Mouse (Mus musculus): ENCODE results near the gene Ccnt2. TPM values are rescaled to one million over a fixed set of nuclear protein-coding genes. Genes with fewer than 3 reads are reported as not detected.
A peak's percentile ranks its signal among the peaks of the same experiment; 100 is the strongest.
"Not testable (repeated sequence)": the region's sequence is repeated elsewhere in the genome, so short reads cannot be mapped to it uniquely, and the experiment has no call there.

The Ccnt2 gene
- total and polyA plus RNA-seq, 2 experiments = 9.4 to 28.8 TPM

DNA sequence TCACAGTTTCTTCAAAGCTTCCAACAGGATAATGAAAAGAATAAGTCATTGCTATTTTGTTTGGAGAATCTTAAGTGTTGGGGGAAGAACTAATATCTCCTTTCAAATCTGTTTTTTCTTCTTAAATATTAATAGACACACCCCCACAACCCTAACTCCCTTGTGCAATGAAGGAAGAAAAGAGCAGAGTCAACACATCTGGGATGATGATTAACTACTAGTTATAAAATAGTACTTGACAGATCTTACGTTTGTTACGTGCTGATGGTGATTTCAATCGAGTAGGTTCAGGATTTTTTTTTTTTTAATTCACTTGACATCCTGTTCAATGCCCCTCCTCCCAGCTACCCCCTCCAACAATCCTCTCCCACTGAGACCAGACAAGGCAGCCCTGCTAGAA, 38.6 kb upstream of the Ccnt2 start:
- Histone ChIP-seq H3K27ac (replicated peaks; ENCODE audit: insufficient read depth, low read depth, low read length) (peak overlapping the region; percentile 95), H3K4me3 (ENCODE audit: insufficient read depth, low read depth, low read length) (no peak overlapping the region), H3K36me3 (ENCODE audit: control insufficient read depth, insufficient read depth, low read length) (peaks cover 4% of the 10 kb centered on the region; the same call in 1 of the 2 replicates), H3K9ac (ENCODE audit: low read depth, low read length) (peak overlapping the region; percentile 54), H3K4me1 (ENCODE audit: control insufficient read depth, insufficient read depth, low read length) (peaks cover 16% of the 10 kb centered on the region; the same call in 1 of the 2 replicates), H3K79me2 (ENCODE audit: control insufficient read depth, insufficient read depth, low read length) (peaks cover 6% of the 10 kb centered on the region; the same call in 1 of the 2 replicates), H3K27me3 (ENCODE audit: control insufficient read depth, insufficient read depth, low read length) (no peaks in the 10 kb centered on the region)
- 23% methylated on average over 3 of the region's 3 CpGs for WGBS
- no peak for TF ChIP-seq CTCF (IDR thresholded peaks at IDR 0.05; ENCODE audit: low read depth, low read length)
- TF ChIP-seq POLR2A (IDR thresholded peaks at IDR 0.05; ENCODE audit: extremely low read depth, insufficient read depth, low read length) = no peak
- peak; percentile 92 for DNase-seq (ENCODE audit: extremely low read depth, low read depth, low spot score)

DNA sequence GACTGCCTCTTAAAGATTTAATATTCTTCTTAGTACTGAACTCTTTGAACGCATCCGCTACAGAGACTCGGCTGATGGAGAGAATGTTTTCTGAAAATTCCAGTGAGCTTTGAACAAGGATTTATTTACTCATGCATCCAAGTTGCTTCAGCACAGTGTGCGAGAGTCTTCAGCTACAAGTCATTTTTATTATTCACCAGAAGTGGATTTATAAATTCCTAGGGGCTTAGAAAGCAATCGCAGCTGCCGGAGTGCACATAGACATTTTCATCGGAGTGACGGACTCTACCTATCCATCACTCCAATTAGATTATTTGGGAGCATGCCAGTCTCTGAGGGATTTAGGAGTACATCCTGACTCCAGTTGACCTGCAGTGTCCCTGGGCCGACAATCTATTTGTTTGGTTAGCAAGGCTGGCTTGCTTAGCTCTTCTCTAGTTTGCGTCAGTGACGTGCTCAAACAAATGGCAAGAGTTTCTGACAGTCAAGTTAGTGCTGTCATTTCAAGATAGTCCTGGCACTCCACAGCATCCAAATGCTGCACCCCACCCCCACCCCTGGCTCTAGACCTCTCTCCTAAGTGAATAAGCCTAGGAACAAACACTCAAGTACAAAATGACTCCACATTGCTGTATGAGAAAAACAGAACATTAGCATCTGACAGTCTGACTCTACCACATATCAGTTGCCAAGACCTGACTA, 23.4 kb upstream of the Ccnt2 start:
- peaks cover 12% of the 10 kb centered on the region for H3K4me1 ChIP-seq (ENCODE audit: control insufficient read depth, insufficient read depth, low read length)
- H3K79me2 ChIP-seq (ENCODE audit: control insufficient read depth, insufficient read depth, low read length) = no peaks in the 10 kb centered on the region
- no peak for TF ChIP-seq POLR2A (IDR thresholded peaks at IDR 0.05; ENCODE audit: extremely low read depth, insufficient read depth, low read length)
- TF ChIP-seq CTCF (IDR thresholded peaks at IDR 0.05; ENCODE audit: low read depth, low read length) = no peak
- H3K4me3 ChIP-seq (ENCODE audit: insufficient read depth, low read depth, low read length) = no peak overlapping the region
- 14% methylated on average over 11 of the region's 11 CpGs for WGBS
- no peaks in the 10 kb centered on the region; the same call in 1 of the 2 replicates for H3K36me3 ChIP-seq (ENCODE audit: control insufficient read depth, insufficient read depth, low read length)
- no peaks in the 10 kb centered on the region for H3K27me3 ChIP-seq (ENCODE audit: control insufficient read depth, insufficient read depth, low read length)
- peak overlapping the region; percentile 28; the same call in 1 of the 2 replicates for H3K27ac ChIP-seq (replicated peaks; ENCODE audit: insufficient read depth, low read depth, low read length)
- peak; percentile 97 for DNase-seq (ENCODE audit: extremely low read depth, low read depth, low spot score)
- no peak overlapping the region for H3K9ac ChIP-seq (ENCODE audit: low read depth, low read length)

DNA sequence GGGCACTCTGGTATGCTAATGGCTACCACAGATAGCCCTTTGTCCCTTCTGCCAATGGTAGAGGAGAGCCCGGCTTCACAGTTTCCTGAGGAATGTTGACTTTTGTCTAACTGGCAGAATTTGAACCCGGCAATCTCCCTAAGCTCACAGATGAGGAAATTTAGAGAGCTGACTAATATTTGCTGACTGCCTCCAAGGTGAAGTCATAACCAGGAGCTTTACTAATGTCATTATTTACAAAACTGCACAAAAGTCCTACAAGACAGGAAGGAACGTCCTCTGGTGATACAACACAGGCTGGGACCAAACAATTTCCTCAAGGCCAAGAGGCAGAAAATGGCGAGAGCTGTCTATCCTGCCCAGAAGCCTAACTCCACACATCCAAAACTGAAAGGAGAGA, 18.2 kb upstream of the Ccnt2 start:
- H3K4me1 ChIP-seq (ENCODE audit: control insufficient read depth, insufficient read depth, low read length) = peaks cover 11% of the 10 kb centered on the region
- H3K27me3 ChIP-seq (ENCODE audit: control insufficient read depth, insufficient read depth, low read length) = no peaks in the 10 kb centered on the region
- peak overlapping the region; percentile 73 for H3K27ac ChIP-seq (replicated peaks; ENCODE audit: insufficient read depth, low read depth, low read length)
- no peaks in the 10 kb centered on the region for H3K79me2 ChIP-seq (ENCODE audit: control insufficient read depth, insufficient read depth, low read length)
- 0 out of 2 replicates have a peak, but pooled peaks cover 3% of the 10 kb centered on the region for H3K36me3 ChIP-seq (ENCODE audit: control insufficient read depth, insufficient read depth, low read length)
- TF ChIP-seq CTCF (IDR thresholded peaks at IDR 0.05; ENCODE audit: low read depth, low read length) (no peak), POLR2A (IDR thresholded peaks at IDR 0.05; ENCODE audit: extremely low read depth, insufficient read depth, low read length) (no peak)
- H3K9ac ChIP-seq (ENCODE audit: low read depth, low read length) = no peak overlapping the region
- 11% methylated on average over 4 of the region's 4 CpGs for WGBS
- peak; percentile 72 for DNase-seq (ENCODE audit: extremely low read depth, low read depth, low spot score)
- H3K4me3 ChIP-seq (ENCODE audit: insufficient read depth, low read depth, low read length) = no peak overlapping the region

DNA sequence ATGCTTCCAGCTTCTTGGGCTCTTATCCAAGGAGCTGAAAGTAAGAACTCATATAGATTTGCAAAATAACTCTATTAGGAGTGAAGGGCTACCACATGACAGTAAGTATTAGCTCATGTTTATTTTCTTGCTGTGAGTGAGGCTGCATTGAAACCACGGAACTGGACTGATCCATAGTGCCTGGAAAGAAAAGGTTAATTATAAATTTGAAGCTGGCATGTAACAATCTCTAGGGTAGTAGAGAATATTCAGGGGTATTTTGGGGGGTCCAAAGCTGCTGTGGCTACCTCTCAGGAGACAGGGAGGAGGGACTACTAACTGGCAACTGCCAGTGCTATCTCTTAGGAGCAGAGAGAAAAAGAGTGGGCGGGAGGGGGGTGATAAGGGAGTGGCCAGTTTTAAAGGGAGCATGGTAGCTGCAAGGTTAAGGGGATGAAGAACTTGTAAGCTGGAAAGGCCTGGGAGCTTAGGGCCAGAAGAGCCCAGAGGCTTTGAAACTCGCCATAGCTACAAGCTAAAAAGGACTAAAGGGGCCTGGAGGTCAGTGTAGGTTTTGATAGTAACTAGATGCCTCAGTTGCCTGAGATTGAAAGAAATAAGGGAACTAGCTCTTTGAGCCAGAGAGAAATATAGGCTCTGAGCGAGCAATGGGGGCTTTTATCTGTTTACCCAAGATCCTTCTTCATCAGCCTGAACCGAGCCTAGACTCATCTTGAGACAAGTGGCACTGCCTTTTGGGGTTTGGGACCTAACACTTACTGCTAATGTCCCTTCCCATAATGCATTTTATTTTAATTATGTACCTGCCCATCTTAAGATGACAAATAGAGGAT, 17.4 kb upstream of the Ccnt2 start:
- TF ChIP-seq CTCF (IDR thresholded peaks at IDR 0.05; ENCODE audit: low read depth, low read length) (no peak), POLR2A (IDR thresholded peaks at IDR 0.05; ENCODE audit: extremely low read depth, insufficient read depth, low read length) (no peak)
- H3K27me3 ChIP-seq (ENCODE audit: control insufficient read depth, insufficient read depth, low read length) = no peaks in the 10 kb centered on the region
- no peak for DNase-seq (ENCODE audit: extremely low read depth, low read depth, low spot score)
- no peak overlapping the region for H3K4me3 ChIP-seq (ENCODE audit: insufficient read depth, low read depth, low read length)
- H3K79me2 ChIP-seq (ENCODE audit: control insufficient read depth, insufficient read depth, low read length) = no peaks in the 10 kb centered on the region
- peaks cover 5% of the 10 kb centered on the region; the same call in 1 of the 2 replicates for H3K36me3 ChIP-seq (ENCODE audit: control insufficient read depth, insufficient read depth, low read length)
- 82% methylated on average over 5 of the region's 5 CpGs for WGBS
- H3K9ac ChIP-seq (ENCODE audit: low read depth, low read length) = no peak overlapping the region
- peaks cover 7% of the 10 kb centered on the region for H3K4me1 ChIP-seq (ENCODE audit: control insufficient read depth, insufficient read depth, low read length)
- peak overlapping the region; percentile 73 for H3K27ac ChIP-seq (replicated peaks; ENCODE audit: insufficient read depth, low read depth, low read length)

DNA sequence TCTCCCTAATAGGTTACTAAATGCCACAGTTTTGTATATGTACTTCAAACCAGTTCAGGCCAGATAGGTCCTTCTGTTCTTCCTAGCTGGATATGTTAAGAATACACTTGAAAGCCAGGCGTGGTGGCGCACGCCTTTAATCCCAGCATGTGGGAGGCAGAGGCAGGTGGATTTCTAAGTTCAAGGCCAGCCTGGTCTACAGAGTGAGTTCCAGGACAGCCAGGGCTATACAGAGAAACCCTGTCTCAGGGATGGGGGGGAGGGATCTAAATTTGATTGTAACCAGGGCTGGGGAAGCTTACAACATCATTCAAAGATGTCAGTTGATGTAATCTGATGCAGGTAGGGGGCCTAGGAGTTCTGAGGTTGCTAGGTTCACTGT, 16.8 kb upstream of the Ccnt2 start:
- not testable (repeated sequence) for H3K27me3 ChIP-seq (ENCODE audit: control insufficient read depth, insufficient read depth, low read length); H3K4me1 ChIP-seq (ENCODE audit: control insufficient read depth, insufficient read depth, low read length); H3K79me2 ChIP-seq (ENCODE audit: control insufficient read depth, insufficient read depth, low read length); H3K4me3 ChIP-seq (ENCODE audit: insufficient read depth, low read depth, low read length); H3K36me3 ChIP-seq (ENCODE audit: control insufficient read depth, insufficient read depth, low read length); DNase-seq (ENCODE audit: extremely low read depth, low read depth, low spot score); H3K27ac ChIP-seq (replicated peaks; ENCODE audit: insufficient read depth, low read depth, low read length); H3K9ac ChIP-seq (ENCODE audit: low read depth, low read length)
- WGBS = 97% methylated on average over 3 of the region's 3 CpGs

Measured in liver, adult 2 months (tissue).